Mouse (Mus musculus): ENCODE data around the gene Uqcr11. TPM values are rescaled to one million over a fixed set of nuclear protein-coding genes. Genes with fewer than 3 reads are reported as not detected.

The Uqcr11 gene
- polyA plus RNA-seq (2021; fragmentation: Nextera tagmentation) = 1,219 and 1,315 TPM in 2 replicates
- long read RNA-seq, experiment 1, transcript Uqcr11-201 (3 exons, 445 nt) = major isoform, 111 of 123 reads
- long read RNA-seq, experiment 1, partial matches to known transcripts = 8 of 123 reads
- long read RNA-seq, experiment 1, other reads (novel, unspliced or antisense) = 0 of 123 reads
- long read RNA-seq, experiment 2, transcript Uqcr11-203 (3 exons, 605 nt) = minor isoform, 8 of 564 reads
- long read RNA-seq, experiment 2, transcript Uqcr11-201 (3 exons, 445 nt) = major isoform, 551 of 564 reads
- long read RNA-seq, experiment 2, partial matches to known transcripts = 4 of 564 reads
- long read RNA-seq, experiment 2, other reads (novel, unspliced or antisense) = 1 of 564 reads

DNA sequence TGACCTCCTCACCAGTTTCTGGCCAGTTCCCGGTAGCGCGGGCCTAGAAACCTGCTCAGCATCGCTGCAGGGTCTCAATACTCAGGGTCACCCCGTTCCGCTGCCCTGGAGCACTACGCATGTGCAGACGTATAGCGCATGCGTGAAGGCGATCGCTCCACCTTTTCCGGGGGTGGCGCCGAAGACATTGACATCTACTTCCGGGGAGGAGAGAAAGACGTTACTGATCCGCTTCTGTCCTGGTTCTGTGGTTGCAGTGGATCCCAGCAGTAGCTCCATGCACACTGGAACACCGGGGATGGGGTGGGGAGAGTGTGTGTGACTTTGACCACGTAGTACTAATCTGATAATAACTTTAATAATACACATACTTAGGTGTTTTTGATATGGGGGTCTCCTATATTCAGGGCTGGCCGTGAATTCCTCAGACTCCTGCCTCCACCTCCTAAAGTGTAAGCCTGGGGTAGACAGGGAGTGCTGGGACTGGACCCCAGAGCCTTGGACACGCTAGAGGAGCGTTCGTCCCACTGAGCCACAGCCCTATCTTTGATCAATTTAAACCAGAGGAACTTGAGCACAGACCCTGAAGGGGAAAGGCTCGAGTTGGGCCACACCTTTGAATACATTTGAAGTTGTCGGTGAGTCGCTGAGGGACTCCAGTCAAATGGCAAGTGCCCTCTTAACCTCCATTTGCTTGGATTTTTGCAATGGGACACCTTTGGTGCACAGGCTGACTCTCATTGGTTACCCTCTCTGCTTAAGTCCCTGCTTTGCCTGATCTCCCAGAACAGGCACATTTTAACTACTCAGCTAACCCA, at the start of gene Uqcr11:
Uqcr11 (minus strand) TSS at position 147 of the 818 bp plus-strand sequence.

DNA sequence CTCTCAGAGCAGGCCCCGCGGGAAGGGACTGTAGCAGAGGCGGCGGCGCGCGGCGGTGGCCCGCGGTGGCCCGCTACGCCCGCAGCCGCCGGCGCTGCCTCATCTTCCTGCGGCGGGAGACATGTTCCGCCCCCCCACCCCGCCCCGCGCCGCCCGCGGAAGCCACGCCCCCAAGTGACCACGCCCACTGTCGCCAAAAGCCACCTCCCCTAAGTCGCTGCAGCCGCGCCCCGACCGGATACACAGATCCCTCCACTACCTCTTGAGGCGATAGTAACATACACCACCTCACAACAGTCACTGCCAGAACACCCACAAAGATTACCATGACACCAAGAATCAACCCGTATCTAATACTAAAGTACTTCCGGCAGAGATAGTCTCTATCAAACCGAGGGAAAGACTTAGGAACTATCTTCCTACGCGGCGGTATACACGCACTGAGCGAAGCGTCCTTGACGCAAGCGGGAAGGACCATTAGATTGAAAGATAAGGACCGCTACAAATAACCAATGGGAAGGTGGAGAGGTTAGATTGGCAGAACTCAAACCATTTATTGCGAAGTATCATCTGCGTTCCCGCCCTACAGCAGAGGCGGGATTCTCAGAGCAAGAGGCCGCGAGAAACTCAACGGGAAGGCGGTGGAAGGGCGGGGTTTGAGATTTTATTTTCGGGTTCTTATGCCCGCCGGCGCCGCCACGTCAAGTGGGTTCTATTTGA, 27.0 kb upstream of the Uqcr11 start, which contains the start of gene Tcf3:
Tcf3 (minus strand) TSS at position 135 of the 720 bp plus-strand sequence.

GRCm38 (mm10) chr10:80399191-80399972, 7.2 kb downstream of the Uqcr11 start, which contains the start of gene Mbd3:
Mbd3 (minus strand) TSS chr10:80399550.

DNA sequence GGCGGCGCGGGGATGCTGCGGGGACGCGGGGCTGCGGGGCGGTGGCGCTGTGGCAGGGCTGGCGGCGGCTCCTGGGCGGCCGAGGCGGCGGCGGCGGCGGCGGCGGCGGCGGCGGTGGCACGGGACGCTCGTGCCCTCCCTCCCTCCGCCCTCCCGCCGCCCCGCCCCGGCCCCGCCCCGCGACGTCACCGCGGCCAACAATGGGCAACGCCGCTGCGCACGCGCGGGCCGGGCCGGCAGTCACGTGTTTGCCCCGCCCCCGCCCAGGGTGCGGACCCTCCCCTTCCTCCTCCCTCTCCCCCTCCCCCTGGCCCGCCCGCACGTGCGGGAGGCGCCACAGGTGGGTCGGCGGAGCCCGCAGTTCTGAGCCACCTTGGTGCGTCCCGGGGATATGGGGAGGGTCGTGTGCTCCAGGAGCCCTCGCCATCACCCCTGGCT, 19.1 kb downstream of the Uqcr11 start, which contains the start of gene Mex3d:
Mex3d (minus strand) TSS at position 138 of the 438 bp plus-strand sequence.

GRCm38 (mm10) chr10:80356001-80356682, 50.5 kb downstream of the Uqcr11 start, which contains the start of gene Plk5:
Plk5 (plus strand) TSS chr10:80356459.

Other genes with a start within 250 kb of the Uqcr11 start
- gene Cirbp, start 240.8 kb downstream of the Uqcr11 start, polyA plus RNA-seq (2021; fragmentation: Nextera tagmentation) = 150 and 175 TPM in 2 replicates
- 10.2 and 10.3 TPM in 2 replicates for gene 1600002K03Rik, start 233.9 kb downstream of the Uqcr11 start, polyA plus RNA-seq (2021; fragmentation: Nextera tagmentation)
- 4.3 and 7.8 TPM in 2 replicates for gene Efna2, start 227.3 kb downstream of the Uqcr11 start, polyA plus RNA-seq (2021; fragmentation: Nextera tagmentation)
- gene Mum1, start 180.4 kb downstream of the Uqcr11 start, polyA plus RNA-seq (2021; fragmentation: Nextera tagmentation) = 21.6 and 22.7 TPM in 2 replicates
- 803 and 960 TPM in 2 replicates for gene Ndufs7, start 157.7 kb downstream of the Uqcr11 start, polyA plus RNA-seq (2021; fragmentation: Nextera tagmentation)
- gene Gamt, start 145.8 kb downstream of the Uqcr11 start, polyA plus RNA-seq (2021; fragmentation: Nextera tagmentation) = 42.8 and 50.7 TPM in 2 replicates
- gene Dazap1, start 145.3 kb downstream of the Uqcr11 start, polyA plus RNA-seq (2021; fragmentation: Nextera tagmentation) = 3.4 and 7.6 TPM in 2 replicates
- gene Rps15, start 114.4 kb downstream of the Uqcr11 start, polyA plus RNA-seq (2021; fragmentation: Nextera tagmentation) = 2,777 and 3,387 TPM in 2 replicates
- gene Apc2, start 110.9 kb downstream of the Uqcr11 start, polyA plus RNA-seq (2021; fragmentation: Nextera tagmentation) = 14.9 and 23.3 TPM in 2 replicates
- gene 2310011J03Rik, start 86.3 kb downstream of the Uqcr11 start, polyA plus RNA-seq (2021; fragmentation: Nextera tagmentation) = 45.3 and 52.5 TPM in 2 replicates
- 3.7 and 4.3 TPM in 2 replicates for gene Pcsk4, start 77.3 kb downstream of the Uqcr11 start, polyA plus RNA-seq (2021; fragmentation: Nextera tagmentation)
- 8.9 and 10.0 TPM in 2 replicates for gene Reep6, start 76.9 kb downstream of the Uqcr11 start, polyA plus RNA-seq (2021; fragmentation: Nextera tagmentation)
- 4.1 and 6.3 TPM in 2 replicates for gene Adamtsl5, start 58.4 kb downstream of the Uqcr11 start, polyA plus RNA-seq (2021; fragmentation: Nextera tagmentation)
- gene Plk5, start 50.4 kb downstream of the Uqcr11 start, polyA plus RNA-seq (2021; fragmentation: Nextera tagmentation) = 17.5 and 30.6 TPM in 2 replicates
- 2.4 and 2.6 TPM in 2 replicates for gene Mex3d, start 19.2 kb downstream of the Uqcr11 start, polyA plus RNA-seq (2021; fragmentation: Nextera tagmentation)
- gene Mbd3, start 7.3 kb downstream of the Uqcr11 start, polyA plus RNA-seq (2021; fragmentation: Nextera tagmentation) = 40.7 and 66.9 TPM in 2 replicates
- gene Tcf3, start 26.8 kb upstream of the Uqcr11 start, polyA plus RNA-seq (2021; fragmentation: Nextera tagmentation) = 3.9 and 15.6 TPM in 2 replicates
- not detected in 2 replicates for gene Onecut3, start 88.0 kb upstream of the Uqcr11 start, polyA plus RNA-seq (2021; fragmentation: Nextera tagmentation)
- 0.04 TPM in 1 of 2 replicates, not detected in the other for gene Atp8b3, start 132.3 kb upstream of the Uqcr11 start, polyA plus RNA-seq (2021; fragmentation: Nextera tagmentation)
- gene Rexo1, start 154.7 kb upstream of the Uqcr11 start, polyA plus RNA-seq (2021; fragmentation: Nextera tagmentation) = 16.6 and 17.7 TPM in 2 replicates
- 10.4 and 18.6 TPM in 2 replicates for gene Klf16, start 170.5 kb upstream of the Uqcr11 start, polyA plus RNA-seq (2021; fragmentation: Nextera tagmentation)
- 73.4 and 155 TPM in 2 replicates for gene Abhd17a, start 183.5 kb upstream of the Uqcr11 start, polyA plus RNA-seq (2021; fragmentation: Nextera tagmentation)
- 85.6 and 95.7 TPM in 2 replicates for gene Scamp4, start 196.0 kb upstream of the Uqcr11 start, polyA plus RNA-seq (2021; fragmentation: Nextera tagmentation)
- 2.4 and 2.9 TPM in 2 replicates for gene Adat3, start 196.1 kb upstream of the Uqcr11 start, polyA plus RNA-seq (2021; fragmentation: Nextera tagmentation)
- gene Gm49322, start 199.2 kb upstream of the Uqcr11 start, polyA plus RNA-seq (2021; fragmentation: Nextera tagmentation) = 0.10 and 0.25 TPM in 2 replicates
- 27.8 and 30.7 TPM in 2 replicates for gene Csnk1g2, start 216.0 kb upstream of the Uqcr11 start, polyA plus RNA-seq (2021; fragmentation: Nextera tagmentation)

Measured in left cerebral cortex, adult 6 months (tissue).